ENCODE assay signal across 7 mouse cellular contexts in genomic region chr1:168598191-168598667, GRCm38 (mm10).
A peak's percentile ranks its signal among the peaks of the same experiment; 100 is the strongest.
DNase-seq lines count a peak whose midpoint lies in the region; ATAC-seq and TF ChIP-seq lines count a peak whose summit lies in the region.

No protein-coding gene starts in this region.

- H3K36me3 ChIP-seq in forebrain, embryonic 15.5 days = no peaks in the 10 kb centered on the region
- H3K36me3 ChIP-seq in lung, embryonic 16.5 days (ENCODE audit: control insufficient read depth, insufficient read depth, low read length) = no peaks in the 10 kb centered on the region
- H3K36me3 ChIP-seq in stomach, embryonic 16.5 days (ENCODE audit: control insufficient read depth, insufficient read depth, low read length) = no peaks in the 10 kb centered on the region

- peaks cover 18% of the 10 kb centered on the region for H3K4me1 ChIP-seq in lung, adult 2 months (ENCODE audit: control insufficient read depth, insufficient read depth, low read length)
- peaks cover 13% of the 10 kb centered on the region for H3K4me1 ChIP-seq in forebrain, embryonic 15.5 days
- peaks cover 18% of the 10 kb centered on the region for H3K4me1 ChIP-seq in lung, embryonic 16.5 days (replicated peaks; ENCODE audit: control insufficient read depth, insufficient read depth, low read length)
- peaks cover 13% of the 10 kb centered on the region for H3K4me1 ChIP-seq in stomach, embryonic 16.5 days (ENCODE audit: control insufficient read depth, insufficient read depth, low read length)

- peak overlapping the region; percentile 15; the same call in 1 of the 2 replicates for H3K4me2 ChIP-seq in forebrain, embryonic 15.5 days (replicated peaks)
- peak overlapping the region; percentile 37 for H3K4me2 ChIP-seq in lung, embryonic 16.5 days (ENCODE audit: low read depth, low read length)
- peak overlapping the region; percentile 43 for H3K4me2 ChIP-seq in stomach, embryonic 16.5 days (ENCODE audit: low read depth, low read length)

- H3K27me3 ChIP-seq in forebrain, embryonic 15.5 days = no peaks in the 10 kb centered on the region
- no peaks in the 10 kb centered on the region for H3K27me3 ChIP-seq in lung, embryonic 16.5 days (ENCODE audit: control insufficient read depth, insufficient read depth, low read depth, low read length)
- no peaks in the 10 kb centered on the region for H3K27me3 ChIP-seq in stomach, embryonic 16.5 days (ENCODE audit: control insufficient read depth, insufficient read depth, low read length)

- TF ChIP-seq POLR2A in lung, adult 2 months (IDR thresholded peaks at IDR 0.05; ENCODE audit: borderline replicate concordance, extremely low read depth, low read depth, low read length) = no peak

- H3K9me3 ChIP-seq in forebrain, embryonic 15.5 days = no peaks in the 10 kb centered on the region
- no peaks in the 10 kb centered on the region for H3K9me3 ChIP-seq in lung, embryonic 16.5 days (ENCODE audit: control insufficient read depth, low read length)
- H3K9me3 ChIP-seq in stomach, embryonic 16.5 days (replicated peaks; ENCODE audit: control insufficient read depth, low read length) = no peaks in the 10 kb centered on the region

- no peak for ATAC-seq in forebrain, embryonic 15.5 days (replicated peaks)
- ATAC-seq in lung, embryonic 16.5 days (ENCODE audit: low read depth) = peak; percentile 74
- ATAC-seq in stomach, embryonic 16.5 days (ENCODE audit: insufficient read depth, low FRiP score) = peak; percentile 81

- DNase-seq in lung, adult 18-20 months = peak; percentile 21 to 35
- DNase-seq in lung, adult 2 months = no peak
- DNase-seq in adrenal gland, postnatal 14 days = no peak
- no peak for DNase-seq in adrenal gland, postnatal 25 days

- no peak overlapping the region for H3K9ac ChIP-seq in forebrain, embryonic 15.5 days (replicated peaks)
- H3K9ac ChIP-seq in lung, embryonic 16.5 days (ENCODE audit: low read length) = no peak overlapping the region
- H3K9ac ChIP-seq in stomach, embryonic 16.5 days (ENCODE audit: low read length) = 0 out of 2 replicates have a peak overlapping the region, but pooled peaks have one; percentile 2

- 4% methylated on average over 11 of the region's 11 CpGs for WGBS in lung, adult 2 months
- 10% methylated on average over 11 of the region's 11 CpGs for WGBS in forebrain, embryonic 15.5 days
- 2% methylated on average over 11 of the region's 11 CpGs for WGBS in lung, embryonic 16.5 days
- 5% methylated on average over 11 of the region's 11 CpGs for WGBS in stomach, embryonic 16.5 days

- no peak overlapping the region for H3K4me3 ChIP-seq in lung, adult 2 months (replicated peaks; ENCODE audit: extremely low read depth, low read depth, low read length)
- H3K4me3 ChIP-seq in forebrain, embryonic 15.5 days = no peak overlapping the region
- H3K4me3 ChIP-seq in lung, embryonic 16.5 days (ENCODE audit: low read length) = peak overlapping the region; percentile 12
- peak overlapping the region; percentile 7 for H3K4me3 ChIP-seq in stomach, embryonic 16.5 days (replicated peaks; ENCODE audit: low read length)

- H3K27ac ChIP-seq in forebrain, embryonic 15.5 days (replicated peaks) = no peak overlapping the region
- H3K27ac ChIP-seq in lung, embryonic 16.5 days (ENCODE audit: low read length) = peak overlapping the region; percentile 49; the same call in 1 of the 2 replicates
- peak overlapping the region; percentile 75 for H3K27ac ChIP-seq in stomach, embryonic 16.5 days (ENCODE audit: low read length)

- no peak for TF ChIP-seq CTCF in lung, adult 2 months (IDR thresholded peaks at IDR 0.05; ENCODE audit: insufficient read depth, low read length)

Comparison
In these comparisons a context has a peak if more than half of its experiments do, and no peak if none do; other contexts are left out.
1. DNase-seq: peak in lung, adult 18-20 months (2 of 2); none in lung, adult 2 months (single experiment), adrenal gland, postnatal 14 days (single experiment) and adrenal gland, postnatal 25 days (single experiment).
2. H3K4me3 ChIP-seq: peak in lung, embryonic 16.5 days (single experiment) and stomach, embryonic 16.5 days (single experiment); none in lung, adult 2 months (single experiment) and forebrain, embryonic 15.5 days (single experiment).
3. Peak in every context shown above with its lines, with median percentiles within 50 percentile points of each other: H3K4me2 ChIP-seq.